Mouse (Mus musculus): ENCODE data around the gene Tlr9. TPM values are rescaled to one million over a fixed set of nuclear protein-coding genes. Genes with fewer than 3 reads are reported as not detected.
A peak's percentile ranks its signal among the peaks of the same experiment; 100 is the strongest.

Gene Tlr9
- polyA plus RNA-seq, 1 experiment: 3.6 TPM

DNA sequence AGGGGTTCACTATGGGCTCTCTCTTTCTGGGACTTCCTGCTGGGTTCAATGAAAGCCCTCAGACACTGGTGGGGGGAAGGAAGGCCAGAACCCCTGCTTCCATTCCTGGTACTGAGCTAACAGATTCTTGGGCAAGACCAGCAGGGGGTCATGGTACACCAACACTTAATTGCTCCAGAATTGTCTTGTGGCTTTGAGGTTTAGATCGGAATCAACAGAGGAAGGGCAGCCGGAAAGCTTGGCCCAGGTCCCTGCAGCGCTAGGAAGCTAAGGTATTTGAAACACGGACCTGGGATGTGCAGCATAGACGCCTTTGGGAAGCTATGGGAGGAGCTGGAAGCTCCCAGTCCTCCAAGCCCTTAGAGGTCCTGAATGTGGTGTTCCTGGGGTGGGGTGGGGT lies 36.6 kb downstream of the Tlr9 start:
- 7% methylated on average over 5 of the region's 5 CpGs for WGBS
- peaks cover 15% of the 10 kb centered on the region for H3K4me1 ChIP-seq (ENCODE audit: control insufficient read depth, insufficient read depth, low read length)
- H3K27ac ChIP-seq (ENCODE audit: control insufficient read depth, insufficient read depth, low read depth, low read length, poor library complexity): peak overlapping the region; percentile 76
- TF ChIP-seq POLR2A (IDR thresholded peaks at IDR 0.05; ENCODE audit: borderline replicate concordance, control insufficient read depth, low read depth, low read length) (no peak), CTCF (IDR thresholded peaks at IDR 0.05; ENCODE audit: control insufficient read depth, insufficient read depth, low read length) (no peak)
- H3K4me3 ChIP-seq (replicated peaks; ENCODE audit: control insufficient read depth, low read depth, low read length): no peak overlapping the region

DNA sequence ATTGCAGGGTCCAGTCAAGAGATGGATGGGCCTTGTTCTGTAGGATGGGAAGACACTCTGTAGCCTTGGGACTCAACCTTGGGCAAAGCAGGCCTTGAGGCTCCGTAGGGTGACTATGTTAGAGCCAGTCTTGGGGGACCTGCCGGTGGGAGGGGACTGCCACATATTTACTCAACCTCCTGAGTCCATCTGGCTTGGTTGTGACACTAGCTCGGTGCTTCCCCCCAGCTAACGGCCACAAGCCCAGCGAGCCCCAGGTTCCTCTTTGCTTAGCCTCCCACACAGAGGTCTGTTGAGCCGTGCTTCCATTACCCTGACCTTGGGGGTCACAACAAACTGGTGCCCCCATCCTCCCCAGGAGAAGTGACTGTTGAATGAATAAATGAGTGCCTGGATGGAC lies 38.7 kb downstream of the Tlr9 start:
- H3K27ac ChIP-seq (ENCODE audit: control insufficient read depth, insufficient read depth, low read depth, low read length, poor library complexity): peak overlapping the region; percentile 87
- no peak overlapping the region for H3K4me3 ChIP-seq (replicated peaks; ENCODE audit: control insufficient read depth, low read depth, low read length)
- WGBS: 4% methylated on average over 6 of the region's 6 CpGs
- peaks cover 15% of the 10 kb centered on the region for H3K4me1 ChIP-seq (ENCODE audit: control insufficient read depth, insufficient read depth, low read length)
- TF ChIP-seq POLR2A (IDR thresholded peaks at IDR 0.05; ENCODE audit: borderline replicate concordance, control insufficient read depth, low read depth, low read length) (no peak), CTCF (IDR thresholded peaks at IDR 0.05; ENCODE audit: control insufficient read depth, insufficient read depth, low read length) (no peak)

DNA sequence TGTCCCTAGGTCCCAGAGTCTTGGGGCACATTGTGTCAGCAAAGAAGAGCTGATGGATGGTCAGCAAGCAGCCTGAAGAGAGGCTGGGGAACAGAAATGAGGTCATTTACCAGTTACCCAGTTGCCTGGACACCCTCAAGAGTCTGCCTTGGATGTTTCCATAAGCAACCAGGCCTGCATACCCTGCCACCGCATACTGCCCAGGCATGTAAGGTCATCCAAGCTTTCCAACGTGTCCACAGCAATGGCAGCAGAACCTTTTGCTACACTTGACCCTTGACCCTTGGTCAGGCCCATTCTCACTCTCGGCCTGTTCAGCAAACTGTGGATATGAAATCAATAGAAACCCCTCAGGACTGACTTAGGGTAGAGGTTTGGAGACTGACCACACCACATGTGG lies 39.1 kb downstream of the Tlr9 start:
- WGBS: 66% methylated on average over 3 of the region's 3 CpGs
- Histone ChIP-seq H3K27ac (ENCODE audit: control insufficient read depth, insufficient read depth, low read depth, low read length, poor library complexity) (peak overlapping the region; percentile 87; the same call in 1 of the 2 replicates), H3K4me3 (replicated peaks; ENCODE audit: control insufficient read depth, low read depth, low read length) (no peak overlapping the region), H3K4me1 (ENCODE audit: control insufficient read depth, insufficient read depth, low read length) (peaks cover 14% of the 10 kb centered on the region)
- TF ChIP-seq POLR2A (IDR thresholded peaks at IDR 0.05; ENCODE audit: borderline replicate concordance, control insufficient read depth, low read depth, low read length): no peak
- TF ChIP-seq CTCF (IDR thresholded peaks at IDR 0.05; ENCODE audit: control insufficient read depth, insufficient read depth, low read length): no peak

DNA sequence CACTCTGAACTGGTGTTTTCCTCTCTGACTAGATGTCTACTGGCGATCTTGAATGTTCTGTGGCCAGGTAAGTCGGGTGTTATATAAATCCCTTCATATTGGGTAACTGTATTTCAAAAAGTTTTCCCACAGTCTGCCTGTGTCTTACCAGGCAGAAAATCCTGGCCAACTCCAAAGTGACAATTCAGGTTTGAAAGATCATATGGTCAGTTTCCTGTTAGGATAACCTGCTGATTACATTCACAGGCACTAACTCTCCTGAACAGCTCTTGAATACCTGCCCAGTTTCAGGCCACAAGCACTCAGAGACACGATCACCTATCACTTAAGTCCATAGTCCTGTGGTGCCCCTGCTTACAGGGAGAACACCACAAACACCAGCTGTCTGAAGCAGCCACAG lies 39.7 kb downstream of the Tlr9 start:
- TF ChIP-seq POLR2A (IDR thresholded peaks at IDR 0.05; ENCODE audit: borderline replicate concordance, control insufficient read depth, low read depth, low read length) (no peak), CTCF (IDR thresholded peaks at IDR 0.05; ENCODE audit: control insufficient read depth, insufficient read depth, low read length) (no peak)
- WGBS: 51% methylated on average over 3 of the region's 3 CpGs
- no peak overlapping the region for H3K27ac ChIP-seq (ENCODE audit: control insufficient read depth, insufficient read depth, low read depth, low read length, poor library complexity)
- H3K4me1 ChIP-seq (ENCODE audit: control insufficient read depth, insufficient read depth, low read length): peaks cover 14% of the 10 kb centered on the region
- no peak overlapping the region for H3K4me3 ChIP-seq (replicated peaks; ENCODE audit: control insufficient read depth, low read depth, low read length)

DNA sequence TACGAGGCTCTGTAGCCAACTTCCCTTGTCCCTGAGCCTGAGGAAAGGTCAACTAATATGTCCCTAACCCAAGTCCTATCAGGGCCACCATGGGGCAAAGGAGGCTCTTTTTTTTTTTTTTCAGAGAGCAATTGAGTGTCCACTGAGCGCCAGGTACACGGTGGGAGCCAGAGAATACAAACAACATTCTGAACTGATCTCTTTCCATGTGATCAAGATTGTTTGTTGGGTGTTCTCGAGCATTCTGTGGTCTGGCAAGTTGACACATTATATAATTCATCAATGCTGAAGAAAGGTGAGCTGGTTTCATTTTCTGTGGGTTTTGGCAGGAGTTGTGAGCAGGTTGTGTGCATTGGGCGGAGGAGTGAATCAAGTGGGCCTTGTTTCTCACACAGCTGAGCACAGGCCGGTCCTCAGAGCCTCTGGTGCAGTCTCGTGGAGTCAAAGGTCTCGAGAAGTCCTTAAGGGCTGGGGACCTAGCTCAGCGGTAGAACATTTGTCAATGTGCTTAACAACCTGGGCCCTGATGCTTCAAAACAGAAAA lies 41.1 kb downstream of the Tlr9 start:
- Histone ChIP-seq H3K4me1 (ENCODE audit: control insufficient read depth, insufficient read depth, low read length) (peaks cover 15% of the 10 kb centered on the region), H3K4me3 (replicated peaks; ENCODE audit: control insufficient read depth, low read depth, low read length) (no peak overlapping the region), H3K27ac (ENCODE audit: control insufficient read depth, insufficient read depth, low read depth, low read length, poor library complexity) (no peak overlapping the region)
- WGBS: 67% methylated on average over 9 of the region's 9 CpGs
- TF ChIP-seq POLR2A (IDR thresholded peaks at IDR 0.05; ENCODE audit: borderline replicate concordance, control insufficient read depth, low read depth, low read length) (no peak), CTCF (IDR thresholded peaks at IDR 0.05; ENCODE audit: control insufficient read depth, insufficient read depth, low read length) (no peak)

DNA sequence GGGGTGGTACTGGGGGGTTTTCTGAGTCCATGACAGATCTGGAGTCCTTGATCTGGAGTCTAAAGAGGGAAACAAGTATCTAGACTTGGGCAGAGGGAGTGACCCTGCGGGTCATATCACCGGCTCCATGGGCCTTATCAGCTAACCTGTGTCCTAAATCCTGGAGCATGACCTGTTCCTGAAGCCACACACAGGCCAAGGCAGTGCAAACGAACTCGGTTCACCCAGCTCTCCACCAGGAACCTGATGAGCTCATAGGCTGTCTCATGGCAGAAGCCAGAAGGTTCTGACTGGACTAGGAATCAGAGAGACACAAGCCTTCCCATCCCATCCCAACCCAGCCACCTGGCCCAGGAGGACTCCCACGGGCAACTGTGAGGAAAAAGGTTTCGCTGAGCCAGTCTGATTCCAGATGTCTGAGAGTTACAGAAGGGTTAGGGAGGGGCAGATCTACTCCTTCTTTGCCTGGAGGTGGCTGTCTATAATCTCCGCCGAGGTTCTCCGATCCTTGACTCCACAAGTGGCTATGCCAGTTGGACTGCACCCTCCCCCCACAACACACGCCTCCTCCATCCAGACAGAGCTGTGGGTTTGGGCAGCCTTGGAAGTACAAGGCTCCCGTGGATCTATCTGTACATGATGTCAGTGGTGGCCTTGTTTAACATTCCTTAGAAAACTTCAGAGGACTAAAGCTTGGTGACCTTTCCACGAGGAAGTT lies 43.1 kb downstream of the Tlr9 start:
- 78% methylated on average over 12 of the region's 12 CpGs for WGBS
- TF ChIP-seq POLR2A (IDR thresholded peaks at IDR 0.05; ENCODE audit: borderline replicate concordance, control insufficient read depth, low read depth, low read length) (no peak), CTCF (IDR thresholded peaks at IDR 0.05; ENCODE audit: control insufficient read depth, insufficient read depth, low read length) (no peak)

DNA sequence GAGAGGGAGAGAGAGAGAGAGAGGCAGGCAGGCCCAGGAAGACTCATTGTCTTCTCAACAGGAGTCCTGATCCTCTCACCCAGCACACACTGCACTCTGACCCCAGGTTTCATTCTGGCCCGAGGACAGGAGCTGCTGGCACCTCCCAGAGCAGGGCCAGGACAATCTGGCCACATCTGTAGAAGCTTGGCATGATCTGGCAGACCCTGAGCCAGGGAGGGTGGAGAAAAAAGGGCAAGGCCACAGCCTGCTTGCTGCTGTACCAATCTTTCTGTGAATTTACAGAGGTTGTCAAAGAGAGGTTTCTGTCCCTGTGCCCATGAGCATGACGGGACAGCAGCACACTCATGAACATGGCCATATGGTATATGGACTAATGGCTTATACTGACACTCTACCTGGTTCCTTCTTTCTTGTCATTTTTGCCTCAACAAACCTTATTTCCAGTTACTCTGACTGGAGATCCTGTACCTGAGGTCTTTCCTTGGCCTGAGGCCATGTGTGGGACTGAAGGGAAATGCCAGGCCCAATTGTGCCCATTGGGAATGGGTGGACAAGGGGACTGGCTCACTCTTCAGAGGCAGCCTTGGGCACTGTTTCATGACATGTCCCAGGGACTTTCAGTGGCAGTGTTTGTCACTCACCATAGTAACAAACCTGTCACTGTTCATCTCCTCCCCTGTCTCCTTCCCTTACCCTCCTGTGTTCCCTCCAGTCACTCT lies 44.7 kb downstream of the Tlr9 start:
- Histone ChIP-seq H3K27ac (ENCODE audit: control insufficient read depth, insufficient read depth, low read depth, low read length, poor library complexity) (no peak overlapping the region), H3K4me3 (replicated peaks; ENCODE audit: control insufficient read depth, low read depth, low read length) (no peak overlapping the region), H3K4me1 (ENCODE audit: control insufficient read depth, insufficient read depth, low read length) (peaks cover 12% of the 10 kb centered on the region)
- TF ChIP-seq POLR2A (IDR thresholded peaks at IDR 0.05; ENCODE audit: borderline replicate concordance, control insufficient read depth, low read depth, low read length) (no peak), CTCF (IDR thresholded peaks at IDR 0.05; ENCODE audit: control insufficient read depth, insufficient read depth, low read length) (no peak)
- WGBS: 50% methylated on average over 2 of the region's 2 CpGs

More for the DNA sequence above, 43.1 kb downstream of the Tlr9 start:
- peaks cover 20% of the 10 kb centered on the region for H3K4me1 ChIP-seq (ENCODE audit: control insufficient read depth, insufficient read depth, low read length)
- H3K27ac ChIP-seq (ENCODE audit: control insufficient read depth, insufficient read depth, low read depth, low read length, poor library complexity): no peak overlapping the region
- H3K4me3 ChIP-seq (replicated peaks; ENCODE audit: control insufficient read depth, low read depth, low read length): no peak overlapping the region

DNA sequence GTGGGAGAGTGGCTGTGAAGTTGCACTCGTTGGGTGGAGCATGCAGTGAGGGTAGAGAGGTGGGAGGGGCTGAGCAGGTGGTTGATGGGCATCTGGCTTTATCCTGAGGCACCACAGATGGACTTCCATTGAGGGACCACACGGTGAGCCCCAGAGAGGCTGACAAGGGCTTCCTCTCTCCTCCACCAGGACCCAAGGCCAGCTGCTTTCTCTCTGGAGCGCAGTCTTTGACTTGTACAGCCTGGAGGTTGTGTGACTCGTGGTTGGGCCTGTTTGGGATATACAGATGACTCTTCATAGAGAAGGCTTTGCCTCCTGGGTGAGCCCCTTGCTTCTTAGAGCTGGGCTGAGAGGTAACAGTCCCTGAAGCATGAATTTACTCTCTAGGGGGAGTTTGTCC lies 46.0 kb downstream of the Tlr9 start:
- 46% methylated on average over 4 of the region's 4 CpGs for WGBS

More for the DNA sequence above, 46.0 kb downstream of the Tlr9 start:
- Histone ChIP-seq H3K27ac (ENCODE audit: control insufficient read depth, insufficient read depth, low read depth, low read length, poor library complexity) (no peak overlapping the region), H3K4me3 (replicated peaks; ENCODE audit: control insufficient read depth, low read depth, low read length) (no peak overlapping the region), H3K4me1 (ENCODE audit: control insufficient read depth, insufficient read depth, low read length) (peaks cover 8% of the 10 kb centered on the region; the same call in 1 of the 2 replicates)
- TF ChIP-seq POLR2A (IDR thresholded peaks at IDR 0.05; ENCODE audit: borderline replicate concordance, control insufficient read depth, low read depth, low read length) (no peak), CTCF (IDR thresholded peaks at IDR 0.05; ENCODE audit: control insufficient read depth, insufficient read depth, low read length) (no peak)

Measured in bone marrow, adult 2 months (tissue).